Mouse (Mus musculus): ENCODE measurements around the gene Jade1.

Gene Jade1

GRCm38 (mm10) chr3:41551671-41552070 lies 3.9 kb upstream of the Jade1 start:
- no peak for DNase-seq (ENCODE audit: low spot score)

GRCm38 (mm10) chr3:41552777-41553548 lies 2.6 kb upstream of the Jade1 start:
- DNase-seq (ENCODE audit: low spot score), result peak; percentile 85

- no peak for DNase-seq (ENCODE audit: low spot score)
These were observed 1.9 kb upstream of the Jade1 start for GRCm38 (mm10) chr3:41553681-41554080.

- DNase-seq (ENCODE audit: low spot score), result peak; percentile 82
These were observed 753 bp upstream of the Jade1 start for GRCm38 (mm10) chr3:41554480-41555475.

GRCm38 (mm10) chr3:41556451-41557266 lies 1.1 kb downstream of the Jade1 start:
- no peak for DNase-seq (ENCODE audit: low spot score)

GRCm38 (mm10) chr3:41557267-41557995 lies 1.9 kb downstream of the Jade1 start:
- no peak for DNase-seq (ENCODE audit: low spot score)

- no peak for DNase-seq (ENCODE audit: low spot score)
These were observed 5.0 kb downstream of the Jade1 start for GRCm38 (mm10) chr3:41560489-41560888.

GRCm38 (mm10) chr3:41561787-41562186 lies 6.3 kb downstream of the Jade1 start:
- DNase-seq (ENCODE audit: low spot score), result no peak

- peak; percentile 85 for DNase-seq (ENCODE audit: low spot score)
These were observed 7.8 kb downstream of the Jade1 start for GRCm38 (mm10) chr3:41563211-41563931.

- no peak for DNase-seq (ENCODE audit: low spot score)
These were observed 8.5 kb downstream of the Jade1 start for GRCm38 (mm10) chr3:41563997-41564396.

GRCm38 (mm10) chr3:41564471-41565213 lies 9.1 kb downstream of the Jade1 start:
- peak; percentile 91 for DNase-seq (ENCODE audit: low spot score)

GRCm38 (mm10) chr3:41565410-41565823 lies 9.9 kb downstream of the Jade1 start:
- peak; percentile 88 for DNase-seq (ENCODE audit: low spot score)

- peak; percentile 73 for DNase-seq (ENCODE audit: low spot score)
These were observed 10.4 kb downstream of the Jade1 start for GRCm38 (mm10) chr3:41565955-41566354.

- DNase-seq (ENCODE audit: low spot score), result no peak
These were observed 14.4 kb downstream of the Jade1 start for GRCm38 (mm10) chr3:41569943-41570342.

GRCm38 (mm10) chr3:41572131-41572530 lies 16.6 kb downstream of the Jade1 start:
- DNase-seq (ENCODE audit: low spot score), result no peak

GRCm38 (mm10) chr3:41572968-41573367 lies 17.4 kb downstream of the Jade1 start:
- no peak for DNase-seq (ENCODE audit: low spot score)

GRCm38 (mm10) chr3:41574208-41574607 lies 18.7 kb downstream of the Jade1 start:
- no peak for DNase-seq (ENCODE audit: low spot score)

GRCm38 (mm10) chr3:41574720-41575435 lies 19.3 kb downstream of the Jade1 start:
- no peak for DNase-seq (ENCODE audit: low spot score)

- no peak for DNase-seq (ENCODE audit: low spot score)
These were observed 20.4 kb downstream of the Jade1 start for GRCm38 (mm10) chr3:41575971-41576370.

Measured in yolk sac, embryonic 10.5 days (tissue).